Mouse (Mus musculus) thymus, adult 2 months (tissue): Measurements from ENCODE around the gene Anks1b.

Experiments used
- CTCF ChIP-seq: fragments of 200-500 bp; IDR thresholded peaks from 2 replicates; pipeline ENCODE4 v1.5.1; 2012; ENCODE audit warnings: mild to moderate bottlenecking, control low read depth, low read length, moderate library complexity, borderline replicate concordance; ENCODE audit not compliant: control insufficient read depth, poor library complexity, insufficient read depth; ENCODE audit errors: extremely low read depth
- POLR2A ChIP-seq: fragments of 200-500 bp; IDR thresholded peaks from 2 replicates; pipeline ENCODE4 v1.6.1; 2012; ENCODE audit warnings: mild to moderate bottlenecking, low read length, control low read depth, moderate library complexity; ENCODE audit not compliant: control insufficient read depth, poor library complexity, insufficient read depth; ENCODE audit errors: extremely low read depth

DNA sequence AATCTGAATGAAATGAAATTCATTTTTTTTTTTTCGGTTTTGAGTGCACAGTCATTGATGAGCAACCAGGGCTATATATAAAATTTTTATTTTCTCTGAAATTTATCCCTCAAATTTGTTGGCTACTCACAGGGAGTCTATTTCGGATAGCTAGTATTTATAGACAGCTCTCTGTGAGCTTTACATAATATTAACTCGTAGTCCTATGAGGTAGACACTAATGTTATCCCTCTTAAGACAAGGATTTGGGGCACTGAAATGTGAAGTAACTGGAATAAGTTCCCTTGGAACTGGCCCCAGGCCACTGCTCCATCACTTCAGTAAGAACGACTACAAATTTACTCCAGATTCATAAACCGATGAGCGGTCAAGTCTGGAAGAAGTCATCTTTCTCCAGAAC lies 977.8 kb downstream of the Anks1b start:
- no peak for TF ChIP-seq CTCF
- TF ChIP-seq POLR2A, result no peak
